Mouse (Mus musculus): ENCODE data around the gene Gpr18. TPM values are rescaled to one million over a fixed set of nuclear protein-coding genes. Genes with fewer than 3 reads are reported as not detected.

Gpr18 gene
- total RNA-seq, 2 experiments from 2014 or later, result 0.25 TPM; not detected in 1

DNA sequence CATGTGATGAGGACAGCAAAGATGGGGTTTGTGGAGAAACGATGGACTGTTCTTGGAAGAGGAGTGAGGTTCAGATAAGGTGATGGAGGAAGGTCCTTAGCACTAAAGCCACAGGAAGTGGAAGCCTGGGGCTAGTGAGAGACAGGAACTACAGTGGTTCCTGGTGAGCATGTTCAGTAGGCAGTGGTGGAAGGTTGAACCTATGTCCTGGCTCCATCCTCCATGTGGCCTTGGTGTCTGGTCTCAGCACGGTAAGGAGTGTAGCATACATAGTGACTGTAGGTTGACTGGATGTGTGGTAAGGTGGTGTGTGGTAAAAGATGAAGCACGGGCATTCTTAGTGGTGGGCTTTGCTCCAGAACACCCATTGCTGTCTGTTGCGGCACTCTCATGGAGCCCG is 34.3 kb upstream of the Gpr18 start:
- no peak for DNase-seq (ENCODE audit: low spot score in 2 of 2)

DNA sequence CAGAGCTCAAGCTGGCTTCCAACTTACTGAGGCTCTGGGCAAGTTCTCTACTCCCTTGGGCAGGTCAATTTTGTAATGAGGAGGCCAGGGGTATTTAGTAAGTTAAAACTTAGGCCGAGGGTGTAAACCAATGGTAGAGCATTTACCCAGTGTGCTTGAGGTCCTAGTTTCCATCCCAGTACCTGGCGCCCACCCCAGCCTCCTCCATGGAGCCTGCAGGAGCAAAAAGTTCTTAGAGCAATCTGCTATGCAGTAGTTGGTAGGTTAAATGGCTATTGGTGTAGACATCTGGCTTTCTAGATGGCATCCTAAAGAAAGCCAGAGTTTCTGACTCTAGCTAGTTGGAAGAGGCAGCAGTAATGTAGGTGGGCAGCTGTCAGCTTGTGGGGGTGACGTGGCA is 33.9 kb upstream of the Gpr18 start:
- no peak for DNase-seq (ENCODE audit: low spot score in 2 of 2)

DNA sequence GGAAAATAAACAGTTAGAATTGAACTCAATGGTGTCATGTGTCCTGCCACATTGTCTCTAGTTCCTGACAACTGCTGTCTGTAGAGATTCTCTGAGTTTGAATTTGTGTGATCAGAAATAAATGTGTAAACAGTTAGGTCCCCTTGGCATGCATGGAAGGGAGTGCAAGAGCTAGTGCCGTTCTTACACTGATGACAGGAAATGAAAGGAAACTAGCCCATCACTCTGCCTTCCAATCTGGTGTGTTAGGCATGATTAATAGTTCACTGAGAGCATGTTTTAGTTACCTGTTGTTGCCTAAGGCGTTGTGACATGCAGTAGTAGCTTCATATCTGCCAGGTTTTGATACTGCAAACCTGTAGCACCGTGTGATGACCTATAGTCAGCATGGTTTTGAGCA is 32.4 kb upstream of the Gpr18 start:
- no peak for DNase-seq (ENCODE audit: low spot score in 2 of 2)

DNA sequence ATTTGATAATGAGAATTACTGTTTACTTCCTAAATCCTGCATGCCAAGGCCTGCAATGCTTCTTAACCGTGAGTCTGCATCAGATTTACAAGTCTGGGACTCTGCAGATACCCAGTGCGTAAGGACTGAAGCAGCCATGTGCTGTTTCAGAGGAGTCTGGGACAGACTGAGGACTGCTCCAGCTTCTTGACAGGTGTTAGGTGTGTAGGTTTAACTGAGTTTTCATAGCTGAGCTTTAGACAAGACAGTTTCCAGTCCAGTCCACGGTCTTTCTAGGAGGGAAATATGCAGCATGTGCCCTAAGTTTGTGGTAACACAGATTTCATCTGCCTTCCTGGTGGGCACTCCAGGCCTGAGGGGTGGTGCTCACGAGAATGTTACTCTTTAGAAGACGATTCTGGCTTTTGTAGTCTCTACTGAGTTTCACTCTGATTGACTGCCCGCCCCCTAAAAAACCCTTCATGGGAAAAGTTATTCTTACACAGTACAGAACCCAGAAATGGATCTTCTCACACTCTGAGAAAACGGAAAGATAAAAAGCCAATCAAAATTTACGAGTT is 31.7 kb upstream of the Gpr18 start:
- DNase-seq (ENCODE audit: low spot score in 2 of 2), result no peak

DNA sequence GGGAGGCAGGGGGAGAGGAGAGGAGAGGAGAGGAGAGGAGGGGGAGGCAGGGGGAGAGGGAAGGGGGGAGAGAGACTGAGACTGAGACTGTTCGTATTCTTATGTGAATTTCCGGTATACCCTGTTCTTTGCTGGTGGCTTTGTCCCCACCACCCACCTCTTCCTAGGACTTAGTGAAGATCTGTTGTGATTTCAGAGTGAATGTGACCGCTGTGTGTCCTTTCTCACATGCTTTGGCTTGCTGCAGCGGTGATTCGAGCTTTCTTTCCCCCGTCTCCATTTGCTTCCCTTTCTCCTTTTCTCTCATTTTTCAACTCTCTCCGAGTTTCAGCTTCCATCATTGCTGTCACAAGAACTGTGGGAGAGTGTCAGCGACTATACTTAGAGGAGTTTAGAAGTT is 31.1 kb upstream of the Gpr18 start:
- DNase-seq (ENCODE audit: low spot score in 2 of 2), result no peak

DNA sequence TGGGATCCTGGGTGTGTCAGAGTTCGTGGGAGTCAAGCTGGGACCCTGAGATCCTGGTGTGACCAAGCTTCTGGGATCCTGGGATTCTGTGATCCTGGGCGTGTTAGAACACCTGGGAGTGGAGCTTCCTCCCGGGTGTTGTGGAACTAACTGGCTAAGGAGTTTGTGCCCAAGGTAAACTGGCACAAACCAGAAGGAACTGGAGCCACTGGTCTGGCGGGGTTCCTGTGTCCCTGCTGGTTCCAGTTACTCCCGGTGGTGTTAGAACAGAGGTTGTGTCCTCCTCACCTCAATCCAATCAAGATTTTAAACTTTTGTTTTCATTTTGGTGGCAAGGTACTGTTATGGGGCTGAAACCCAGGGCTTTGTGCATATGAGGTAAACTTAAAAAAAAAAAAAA is 30.6 kb upstream of the Gpr18 start:
- no peak for DNase-seq (ENCODE audit: low spot score in 2 of 2)

DNA sequence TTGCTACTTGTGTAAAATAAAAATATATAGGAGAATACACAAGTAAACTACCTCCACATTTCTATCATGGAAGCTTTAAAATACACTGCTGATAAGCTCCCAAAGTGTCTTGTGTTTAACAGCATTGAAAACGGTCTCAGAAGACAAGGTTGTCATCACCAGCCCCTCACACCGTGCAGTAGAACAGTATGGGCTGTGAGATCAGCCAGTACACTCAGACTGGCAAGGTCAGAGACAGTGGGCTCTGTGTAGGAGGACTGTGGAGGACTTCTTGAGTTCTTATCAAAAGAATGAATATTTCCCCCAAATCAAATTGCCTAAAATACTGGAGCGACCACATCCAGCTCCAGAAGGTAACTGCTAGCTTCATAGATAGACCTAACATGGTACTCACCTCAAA is 24.0 kb upstream of the Gpr18 start:
- DNase-seq (ENCODE audit: low spot score in 2 of 2), result no peak

DNA sequence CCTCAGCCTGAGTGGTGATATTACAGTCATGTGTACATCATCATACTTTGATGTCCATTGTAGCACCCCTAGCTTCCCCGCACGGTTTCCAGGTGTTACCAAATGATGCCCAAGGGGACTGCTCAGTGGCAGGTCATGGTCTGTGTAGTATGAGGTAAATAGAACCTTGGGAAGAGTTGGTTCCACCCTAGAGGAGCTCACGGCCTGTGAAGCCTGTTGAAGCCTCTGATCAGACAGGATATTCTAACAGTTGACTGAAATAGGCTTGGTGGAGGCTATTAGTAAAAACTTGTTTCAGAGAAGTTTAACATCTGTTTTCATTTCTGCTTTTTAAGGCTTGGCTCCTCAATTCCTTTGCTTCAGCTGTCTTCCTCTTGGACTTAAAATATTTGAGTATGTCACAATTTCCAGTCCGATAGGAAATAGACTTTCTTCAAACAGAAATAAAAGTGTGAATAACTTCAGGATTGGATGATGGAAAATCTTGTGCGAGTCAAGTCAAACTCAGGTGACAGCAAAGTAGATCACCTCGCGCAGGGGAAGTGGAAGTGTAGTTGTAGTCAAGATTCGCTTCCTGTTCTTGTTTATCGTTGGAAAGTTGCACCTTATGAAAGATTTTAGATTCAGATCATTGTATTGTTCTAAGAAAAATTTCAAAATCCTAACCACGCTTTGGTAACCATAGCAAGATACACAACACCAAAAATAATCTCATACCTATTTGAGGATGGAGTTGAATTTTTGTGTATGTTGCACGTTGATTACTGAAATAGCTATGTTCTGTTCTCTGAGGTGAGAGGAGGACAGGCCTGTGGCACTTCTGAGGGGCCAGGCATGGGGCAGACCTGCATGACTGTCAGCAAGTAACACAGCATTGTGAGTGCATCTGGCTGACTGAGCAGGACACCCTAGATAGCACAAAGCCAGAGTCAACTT is 22.9 kb upstream of the Gpr18 start:
- DNase-seq (ENCODE audit: low spot score in 2 of 2), result no peak

DNA sequence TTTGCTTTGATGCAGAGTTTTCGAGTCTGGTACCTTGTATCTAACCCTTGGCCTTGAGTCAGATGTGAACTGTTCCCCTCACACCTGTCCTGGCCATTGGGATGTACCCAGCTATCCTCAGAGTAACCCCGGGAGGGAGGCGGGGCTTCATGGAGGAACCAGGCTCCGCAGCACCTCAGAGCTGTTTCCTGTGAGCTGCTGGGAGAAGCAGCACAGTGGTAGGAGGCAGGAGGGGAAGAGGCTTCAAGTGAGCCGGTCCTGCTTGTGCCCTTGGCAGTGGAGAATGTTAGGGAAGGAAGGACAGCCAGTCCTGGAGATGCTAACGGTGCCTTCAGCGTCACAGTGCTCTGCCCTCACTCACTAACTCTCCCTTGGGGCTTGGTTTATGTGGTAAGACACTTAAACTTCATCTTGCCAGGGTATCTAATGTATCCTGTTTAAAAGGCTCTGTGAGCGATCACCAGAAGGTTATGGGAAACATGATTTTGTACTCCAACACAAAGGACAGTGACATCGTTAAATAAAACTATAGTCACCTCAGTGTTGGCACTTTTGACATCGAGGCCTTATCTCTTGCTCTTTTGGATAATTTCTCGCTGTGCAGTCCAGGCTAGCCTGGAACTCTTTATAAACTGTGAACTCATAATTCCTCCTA is 22.1 kb upstream of the Gpr18 start:
- no peak for DNase-seq (ENCODE audit: low spot score in 2 of 2)

DNA sequence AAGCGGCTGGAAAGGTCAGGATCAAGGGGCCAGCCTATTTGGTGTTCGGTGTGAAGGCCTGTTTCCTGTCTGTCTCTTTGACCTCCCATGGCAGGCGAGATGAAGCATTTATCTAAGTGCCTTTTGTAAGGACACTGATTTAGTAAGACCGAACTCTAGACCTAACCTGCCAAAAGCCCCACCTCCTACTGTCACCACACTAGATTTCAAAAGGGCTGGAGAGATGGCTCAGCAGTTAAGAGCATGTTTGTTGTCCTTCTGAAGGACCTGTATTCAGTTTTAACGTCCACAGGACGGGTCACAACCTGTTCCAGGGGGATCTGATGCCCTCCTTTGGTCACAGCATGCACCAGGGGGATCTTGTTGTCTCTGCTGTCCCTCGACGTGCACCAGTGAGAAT is 21.3 kb upstream of the Gpr18 start:
- no peak for DNase-seq (ENCODE audit: low spot score in 2 of 2)

DNA sequence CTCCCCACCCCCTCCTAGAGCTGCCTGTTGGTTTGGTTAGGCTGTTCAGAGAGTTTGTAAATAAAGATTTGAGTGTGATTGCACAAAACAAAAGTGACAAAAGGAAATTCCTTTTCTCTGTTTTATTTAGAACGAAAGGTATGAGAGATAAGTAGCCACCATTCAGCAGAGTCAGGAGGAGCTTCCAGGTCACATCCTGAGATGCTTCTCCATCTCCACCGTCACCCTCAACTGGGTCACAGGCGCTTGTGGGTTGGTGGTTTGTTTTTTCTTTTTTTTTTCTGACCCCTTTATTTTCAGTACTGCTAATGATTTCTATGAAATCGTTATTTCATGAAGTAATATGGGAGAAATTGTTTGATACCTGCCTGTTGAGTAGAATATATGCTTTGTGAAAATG is 20.8 kb upstream of the Gpr18 start:
- DNase-seq (ENCODE audit: low spot score in 2 of 2), result no peak

DNA sequence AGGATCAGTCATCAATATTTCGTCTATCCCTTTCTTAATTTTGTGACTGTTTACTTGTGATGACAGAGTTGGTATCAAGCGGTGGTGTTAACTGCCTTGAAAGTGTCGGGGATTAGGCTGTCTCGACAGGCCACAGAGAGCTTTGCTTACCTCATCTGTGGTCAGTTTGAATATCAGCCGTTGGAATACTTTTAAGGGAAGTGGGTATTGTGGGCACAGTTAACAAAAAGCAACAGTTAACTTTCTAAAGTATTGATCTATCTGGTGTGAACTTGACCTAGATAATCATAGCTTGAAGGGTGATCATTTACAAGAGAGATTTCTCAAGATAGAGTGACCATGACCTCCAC is 19.0 kb upstream of the Gpr18 start:
- no peak for DNase-seq (ENCODE audit: low spot score in 2 of 2)

DNA sequence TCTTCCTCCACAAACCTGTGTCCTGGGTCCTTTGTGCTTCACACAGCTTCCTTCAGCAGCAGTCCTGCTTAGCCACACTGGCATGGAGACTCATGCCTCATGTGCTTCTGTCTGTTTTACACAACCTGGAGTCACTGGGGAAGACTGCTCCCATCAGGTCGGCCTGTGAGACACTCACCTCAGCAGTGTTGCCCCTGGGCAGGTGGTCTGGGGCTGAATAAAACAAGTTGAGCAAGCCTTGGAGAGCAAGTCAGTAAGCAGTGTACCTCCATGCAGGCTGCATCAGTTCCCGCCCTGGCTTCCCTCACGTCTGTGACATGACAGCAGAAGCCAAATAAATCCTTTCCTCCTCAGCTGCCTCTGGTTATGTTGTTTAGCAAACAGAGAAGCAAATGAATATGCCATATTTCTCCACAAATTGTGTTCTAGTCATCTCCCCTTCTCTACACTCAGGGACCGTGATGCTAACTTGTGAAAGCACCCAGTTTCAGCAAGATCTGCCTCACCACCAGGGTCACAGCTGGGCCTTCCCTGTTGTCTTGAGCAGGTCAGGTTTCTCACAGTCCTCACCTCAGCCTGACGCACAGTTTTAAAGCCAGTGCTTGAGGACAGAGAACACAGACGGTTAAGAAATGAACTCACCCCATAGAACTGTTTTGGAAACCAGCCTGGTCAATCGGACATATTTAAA is 18.5 kb upstream of the Gpr18 start:
- DNase-seq (ENCODE audit: low spot score in 2 of 2), result no peak

DNA sequence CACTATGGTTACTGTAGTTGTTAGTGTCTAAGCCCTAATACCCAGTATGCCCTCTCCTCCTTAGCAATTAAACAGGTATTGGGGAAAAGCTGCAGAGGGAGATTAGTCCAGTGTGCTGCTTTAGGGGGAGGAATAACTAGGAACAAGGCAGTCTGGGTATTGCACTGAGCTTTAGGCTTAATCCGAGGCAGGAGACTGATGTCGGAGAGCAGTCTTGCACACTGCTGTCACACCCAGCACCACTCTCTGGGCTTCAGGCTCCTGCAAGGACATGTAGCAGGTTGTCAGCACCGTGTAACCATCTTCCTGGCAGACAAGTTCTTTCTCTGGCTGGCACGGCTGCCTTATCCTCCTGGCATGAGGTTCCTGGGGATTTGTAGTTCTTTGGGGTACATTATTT is 16.6 kb upstream of the Gpr18 start:
- no peak for DNase-seq (ENCODE audit: low spot score in 2 of 2)

DNA sequence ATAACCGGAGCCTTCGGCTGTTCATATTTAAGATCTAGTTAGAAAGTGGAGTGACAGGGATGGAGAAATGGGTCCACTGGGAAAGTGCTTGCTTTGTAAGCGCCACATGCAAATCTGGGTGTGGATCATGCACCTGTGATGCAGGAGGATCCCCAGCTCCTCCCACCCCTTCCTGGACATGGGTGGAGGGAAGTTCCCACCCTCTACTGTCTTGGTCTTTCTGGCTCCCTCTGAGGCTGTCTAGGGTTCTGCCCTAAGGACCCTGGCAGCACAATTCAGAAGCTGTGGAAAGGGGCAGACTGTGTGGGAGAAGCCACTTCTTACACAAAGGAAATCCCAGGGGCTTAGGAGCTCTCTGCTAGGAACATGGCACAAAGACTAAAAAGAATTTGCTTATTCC is 16.0 kb upstream of the Gpr18 start:
- DNase-seq (ENCODE audit: low spot score in 2 of 2), result no peak

DNA sequence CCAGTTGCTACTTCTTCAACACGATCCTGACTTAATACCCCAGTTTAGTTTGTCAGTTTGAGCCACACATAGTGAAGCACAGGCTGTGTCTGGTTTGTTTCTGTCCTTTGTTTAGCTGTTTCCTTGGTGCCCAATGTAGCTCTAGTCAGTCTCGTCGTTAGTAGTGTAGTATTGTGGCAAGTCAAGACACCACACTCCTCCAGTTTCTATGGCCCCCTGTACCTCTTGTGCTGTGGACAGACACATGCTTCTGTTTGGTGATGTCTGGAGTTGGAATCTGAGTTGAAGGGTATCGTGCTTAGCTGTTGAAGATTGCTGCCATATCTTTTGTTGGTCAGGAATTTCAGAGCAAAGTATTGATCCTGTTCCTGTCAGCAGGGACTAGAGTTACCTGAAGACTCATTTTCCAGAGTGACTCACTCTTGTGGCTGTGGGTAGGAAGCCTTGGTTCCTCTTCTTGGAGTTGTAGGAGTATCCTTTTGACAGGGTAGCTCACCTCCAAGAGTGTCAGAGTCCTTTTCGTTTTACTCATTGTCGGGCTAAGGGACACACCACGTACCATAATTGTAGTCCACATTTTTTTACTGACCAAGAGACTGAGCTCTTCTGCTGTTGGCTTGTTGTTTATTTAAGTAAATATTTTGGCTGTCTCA is 15.3 kb upstream of the Gpr18 start:
- DNase-seq (ENCODE audit: low spot score in 2 of 2), result no peak

DNA sequence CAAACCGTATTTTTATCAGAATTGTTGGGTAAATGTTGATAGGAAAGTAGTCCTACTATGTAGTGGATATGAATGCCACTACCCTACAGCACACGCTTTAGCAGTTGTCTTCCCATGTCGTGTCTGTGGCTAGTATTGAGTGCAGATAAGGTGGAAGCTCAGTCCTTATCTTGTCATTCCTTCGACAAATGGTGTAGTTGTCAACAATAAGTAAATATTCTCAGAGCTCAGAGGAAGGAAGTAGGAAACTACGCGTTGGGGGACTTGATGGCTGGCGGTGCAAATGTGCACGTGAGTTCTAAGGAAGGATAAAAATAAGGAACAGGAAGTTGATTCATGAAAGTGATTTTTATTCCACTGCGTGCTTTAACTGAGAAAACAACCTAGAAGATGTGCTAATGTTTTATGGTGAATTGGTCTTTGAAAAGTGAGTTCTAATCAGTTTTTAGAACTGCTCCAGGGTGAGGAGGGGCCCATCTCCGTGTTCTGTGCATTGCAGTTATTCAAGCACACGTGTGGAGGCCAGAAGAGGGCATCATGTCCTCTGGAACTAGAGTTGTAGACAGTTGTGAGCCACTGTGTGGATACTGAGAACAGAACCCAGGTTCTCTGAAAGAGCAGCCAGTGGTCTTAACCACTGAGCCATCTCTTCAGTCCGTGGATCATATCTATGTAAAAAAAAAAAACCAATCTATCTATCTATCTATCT is 13.8 kb upstream of the Gpr18 start:
- DNase-seq (ENCODE audit: low spot score in 2 of 2), result no peak

DNA sequence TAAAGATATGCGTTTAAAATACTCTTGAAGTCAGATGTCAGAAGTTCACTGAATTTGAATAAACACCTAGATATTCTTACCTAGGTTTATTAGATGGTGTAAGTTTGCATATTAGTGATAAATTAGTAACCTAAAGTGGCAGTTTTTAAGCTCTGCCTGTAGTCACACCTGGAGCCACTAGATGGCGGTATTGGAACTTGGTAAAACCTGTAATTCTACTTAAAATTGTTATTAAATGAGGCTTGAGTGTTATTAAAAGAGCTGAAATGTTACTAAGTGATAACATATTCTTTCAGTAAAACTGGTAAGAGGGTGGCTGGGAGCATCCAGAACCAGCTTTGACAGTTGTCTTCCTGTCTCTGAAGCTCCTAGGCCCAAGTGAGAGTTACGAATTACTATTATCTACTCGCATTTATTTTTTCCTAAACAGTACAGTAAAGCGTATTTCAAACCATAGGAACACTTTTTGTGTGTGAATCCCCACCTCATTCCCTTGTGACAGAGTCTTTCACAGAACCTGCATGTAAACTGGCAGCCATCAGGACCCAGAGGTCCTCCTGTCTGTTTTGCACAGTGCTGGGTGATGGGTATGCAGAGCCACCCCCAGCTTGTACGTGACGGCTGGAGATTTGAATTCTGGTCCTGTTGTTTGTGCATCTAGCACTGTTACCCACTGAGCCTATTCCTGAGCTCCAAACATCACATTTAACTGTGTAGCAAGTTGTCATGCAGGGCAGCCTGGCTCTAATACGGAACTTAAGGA is 13.0 kb upstream of the Gpr18 start:
- no peak for DNase-seq (ENCODE audit: low spot score in 2 of 2)

DNA sequence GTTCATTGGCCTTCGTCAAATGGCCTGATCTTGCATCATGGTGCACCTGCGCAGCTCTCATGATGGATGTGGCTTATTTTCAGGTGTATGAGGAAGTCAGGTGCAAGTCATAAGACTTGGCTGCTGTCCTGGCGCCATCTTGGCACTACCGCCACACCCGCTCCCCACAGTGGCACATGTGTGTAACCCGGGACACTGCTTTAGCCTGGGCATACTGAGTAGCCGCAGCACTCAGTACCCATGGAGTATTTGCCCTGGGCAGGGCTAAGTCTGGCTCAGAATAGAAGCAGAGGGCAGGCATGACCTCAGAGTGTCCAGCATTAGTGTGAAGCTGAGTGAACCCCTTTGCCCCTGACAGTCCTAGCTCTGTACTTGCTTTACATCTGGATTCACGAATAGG is 11.9 kb upstream of the Gpr18 start:
- DNase-seq (ENCODE audit: low spot score in 2 of 2), result no peak

DNA sequence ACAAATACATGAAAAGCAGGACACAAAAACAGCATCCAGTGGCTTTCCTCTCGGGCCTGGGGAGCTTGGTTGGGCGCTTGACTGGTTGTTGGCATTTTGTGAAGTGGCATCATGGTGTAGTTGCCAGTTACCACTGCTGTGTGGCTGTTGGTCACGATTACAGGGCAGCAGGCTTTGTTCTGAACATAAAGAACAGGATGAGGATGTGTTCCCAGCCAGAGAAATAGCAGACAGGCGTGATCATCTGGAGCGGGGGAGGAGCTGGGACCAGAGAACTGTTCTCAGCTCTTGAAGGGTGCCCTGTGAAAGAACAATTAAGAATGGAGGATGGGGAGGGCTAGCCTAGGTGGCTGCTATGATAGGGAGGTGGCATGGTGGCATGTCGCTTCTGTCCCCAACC is 11.3 kb upstream of the Gpr18 start:
- DNase-seq (ENCODE audit: low spot score in 2 of 2), result no peak
